Mouse (Mus musculus) E14TG2a.4 (cell line): ENCODE results near the gene Hmces.

ENCODE experiments used
- CTCF ChIP-seq: conservative IDR thresholded peaks from 2 replicates; pipeline ENCODE4 v1.5.1; 2014; ENCODE audit warnings: low read length
- NANOG ChIP-seq: IDR thresholded peaks from 2 replicates; pipeline ENCODE4 v1.6.1; 2014; ENCODE audit warnings: borderline replicate concordance, low read length, mixed read lengths
- POU5F1 ChIP-seq: IDR thresholded peaks from 2 replicates; pipeline ENCODE4 v1.6.1; 2014; ENCODE audit warnings: low read length, borderline replicate concordance

GRCm38 (mm10) chr6:87875083-87875482, 38.7 kb upstream of the Hmces start:
- no peak for TF ChIP-seq CTCF
- no peak for TF ChIP-seq POU5F1
- no peak for TF ChIP-seq NANOG
